Mouse (Mus musculus): ENCODE measurements around the gene Bcar1.

DNA sequence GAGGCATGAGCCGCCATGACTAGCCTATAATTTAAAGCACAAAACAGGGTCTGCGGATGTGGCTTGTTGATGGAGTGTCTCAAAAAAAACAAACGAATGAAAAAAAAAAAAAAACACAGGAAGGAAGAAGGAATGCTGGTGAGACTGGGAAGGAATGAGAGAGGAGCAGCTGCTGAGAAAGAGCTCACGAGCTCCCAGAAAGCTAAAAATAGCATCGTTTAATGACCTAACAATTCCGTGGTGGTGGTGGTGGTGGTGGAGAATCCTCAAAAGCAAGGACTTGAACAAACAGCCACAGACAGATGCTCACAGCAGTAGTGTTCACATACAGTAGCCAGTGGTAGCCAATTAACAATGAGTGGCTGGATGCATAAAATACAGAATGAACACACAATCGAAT is 48.2 kb downstream of the Bcar1 start:
- TF ChIP-seq GATA1 (IDR thresholded peaks at IDR 0.05; ENCODE audit: borderline replicate concordance, low read length) = no peak
- no peak for TF ChIP-seq FLI1 (IDR thresholded peaks at IDR 0.05; ENCODE audit: low read length)

All from megakaryocyte, embryonic 14.5 days (primary cell).